Mouse (Mus musculus) layer of hippocampus, adult 9-11 months (tissue): ENCODE results near the gene Dnm3.

Source experiments
- DNase-seq: peaks from one replicate; pipeline ENCODE4 v3.0.0; 2022

Gene Dnm3

DNA sequence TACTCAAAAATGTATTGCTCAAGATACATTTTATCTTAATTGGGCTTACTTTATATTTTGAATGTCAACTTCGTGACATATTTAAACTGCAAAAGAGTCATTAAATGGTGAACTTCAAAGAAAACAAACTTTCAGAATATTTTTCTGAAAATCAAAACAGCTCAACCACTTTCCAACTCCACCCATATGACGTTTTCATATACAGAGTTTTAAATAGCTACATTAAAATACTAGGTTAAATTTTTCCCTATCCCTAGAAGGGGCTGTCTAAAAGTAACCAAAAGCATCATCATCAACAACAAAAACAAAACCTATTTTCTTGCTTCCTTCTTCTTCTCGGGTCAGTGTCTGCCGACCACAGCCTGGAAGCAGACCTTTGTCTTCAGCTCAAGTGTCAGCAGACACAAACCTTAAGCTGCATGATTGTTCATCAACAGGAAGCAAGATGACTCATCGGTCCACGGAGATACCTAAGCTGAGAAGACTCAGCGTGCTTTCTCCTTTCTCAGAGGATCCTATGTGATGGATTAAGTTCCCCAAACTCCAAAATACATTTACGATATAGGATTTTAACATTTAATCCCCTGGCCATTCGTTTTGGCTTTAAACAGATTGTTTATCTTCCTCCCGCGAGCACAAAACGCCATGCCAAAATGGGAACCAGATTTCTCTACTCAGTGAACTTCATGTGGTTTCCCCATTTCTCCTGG, 270.7 kb downstream of the Dnm3 start:
- DNase-seq, result peak; percentile 25

DNA sequence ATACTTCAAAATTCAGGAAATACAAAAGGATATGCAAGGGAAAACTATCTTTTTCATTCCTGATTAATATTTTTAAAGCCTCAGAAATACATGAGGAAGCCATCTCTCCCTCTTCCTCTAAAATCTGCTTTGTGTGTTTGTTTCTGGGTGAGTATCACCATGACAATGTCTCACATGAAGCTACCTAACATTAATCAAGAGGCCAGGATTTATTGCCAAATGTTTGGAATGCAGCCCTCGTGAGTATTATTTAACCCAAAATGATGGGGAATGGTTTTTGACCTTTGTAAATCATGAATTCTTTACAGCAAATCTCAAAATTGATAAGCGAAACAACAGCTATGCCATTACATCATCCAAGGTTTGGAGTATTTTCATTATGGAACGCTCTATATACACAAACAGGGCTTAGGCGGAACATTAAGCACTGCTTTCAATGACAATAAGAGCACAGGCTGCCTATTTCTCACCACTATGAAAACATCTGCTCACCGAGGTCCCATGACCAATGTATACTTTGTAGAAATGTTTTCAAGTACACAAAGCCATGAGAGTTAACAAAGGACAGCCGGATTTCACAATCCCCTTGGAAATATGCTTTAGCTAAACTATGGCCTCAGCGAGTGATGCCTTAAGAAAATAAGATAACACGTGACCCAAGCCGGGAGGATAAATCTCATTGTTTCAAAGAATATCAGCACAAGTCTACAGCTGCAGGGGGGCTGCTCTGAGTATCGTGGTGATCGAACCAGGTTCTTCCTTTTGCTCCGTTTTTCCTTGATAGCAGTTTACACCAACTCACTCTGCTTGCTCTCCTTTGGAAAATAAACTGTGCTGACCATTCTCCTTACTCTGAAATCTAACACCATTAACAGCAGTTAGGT, 275.1 kb downstream of the Dnm3 start:
- DNase-seq, result no peak

DNA sequence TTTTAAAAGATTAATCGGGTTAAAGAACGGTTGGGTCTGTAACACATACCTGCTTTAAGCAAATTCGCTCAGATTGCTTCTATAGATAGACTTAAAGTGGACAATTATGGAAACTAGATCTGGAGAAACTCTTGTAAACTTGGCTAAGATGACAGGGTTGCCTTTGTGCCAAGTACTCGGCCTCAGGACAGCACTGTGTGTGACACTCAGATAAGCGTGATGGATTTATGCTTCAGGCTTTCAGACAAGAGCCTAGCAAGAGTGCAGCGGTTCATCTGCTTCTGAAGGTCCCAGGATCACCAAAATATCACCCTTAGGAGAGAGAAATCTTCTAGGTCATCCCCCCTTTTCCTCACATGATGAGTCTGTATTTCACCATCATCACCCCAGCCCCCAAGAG, 277.4 kb downstream of the Dnm3 start:
- DNase-seq, result no peak

DNA sequence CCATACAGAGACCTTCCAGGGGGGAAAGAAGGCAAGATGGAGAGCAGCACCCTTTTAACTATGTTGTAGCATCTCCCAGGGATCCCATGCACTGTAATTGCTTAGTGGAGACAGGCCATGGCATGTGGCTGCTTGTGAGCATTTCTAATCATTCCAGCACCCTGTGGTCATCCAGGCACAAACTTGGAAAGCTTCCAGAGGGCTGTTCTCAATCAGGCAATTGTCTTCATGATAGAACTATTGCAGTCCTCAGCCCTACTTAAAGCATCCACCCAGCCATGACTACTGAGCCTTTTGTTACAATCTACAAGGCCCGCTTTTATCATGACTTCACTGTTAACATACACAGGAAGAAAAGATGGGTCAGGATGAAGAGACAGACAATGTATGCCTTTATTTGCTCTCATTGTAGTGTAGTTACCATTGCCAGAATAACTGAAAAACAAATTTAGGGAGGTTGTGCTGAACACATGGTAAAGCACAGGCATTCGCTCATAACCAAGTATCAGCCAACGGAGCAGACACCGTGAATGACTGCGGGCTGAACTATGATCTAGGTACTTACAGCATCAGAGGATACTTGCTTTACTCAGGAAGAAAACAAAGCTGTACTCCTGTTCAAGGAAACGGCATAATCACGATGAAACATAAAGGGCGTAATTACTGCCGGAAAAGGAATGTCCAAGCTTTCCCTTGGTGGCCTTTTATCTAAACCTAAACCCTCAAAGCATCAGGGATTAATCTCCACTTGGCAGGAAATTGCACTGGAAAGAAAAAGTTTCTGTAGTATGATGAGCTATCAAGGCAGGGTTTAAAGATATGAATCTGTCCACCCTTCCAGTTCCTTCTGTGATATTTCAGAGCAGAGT, 280.8 kb downstream of the Dnm3 start:
- DNase-seq, result peak; percentile 73

DNA sequence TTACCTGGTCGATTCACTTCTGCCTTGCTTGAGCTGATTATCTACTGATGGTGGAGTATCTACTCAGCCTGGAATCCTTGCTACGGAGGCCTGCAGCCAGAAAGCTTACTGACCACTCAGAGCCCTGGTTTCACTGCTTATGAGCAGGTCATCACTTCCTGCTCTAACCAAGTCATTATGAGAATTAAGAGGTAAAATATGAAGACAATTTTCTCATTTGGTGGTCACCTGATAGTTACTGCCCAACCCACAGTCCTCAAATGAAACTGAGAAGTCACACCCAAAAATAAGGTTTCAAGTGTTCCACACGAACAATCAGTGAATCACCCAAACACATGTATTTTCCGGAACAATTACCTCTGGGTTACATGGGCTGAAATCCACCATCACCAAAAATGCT, 289.1 kb downstream of the Dnm3 start:
- no peak for DNase-seq

DNA sequence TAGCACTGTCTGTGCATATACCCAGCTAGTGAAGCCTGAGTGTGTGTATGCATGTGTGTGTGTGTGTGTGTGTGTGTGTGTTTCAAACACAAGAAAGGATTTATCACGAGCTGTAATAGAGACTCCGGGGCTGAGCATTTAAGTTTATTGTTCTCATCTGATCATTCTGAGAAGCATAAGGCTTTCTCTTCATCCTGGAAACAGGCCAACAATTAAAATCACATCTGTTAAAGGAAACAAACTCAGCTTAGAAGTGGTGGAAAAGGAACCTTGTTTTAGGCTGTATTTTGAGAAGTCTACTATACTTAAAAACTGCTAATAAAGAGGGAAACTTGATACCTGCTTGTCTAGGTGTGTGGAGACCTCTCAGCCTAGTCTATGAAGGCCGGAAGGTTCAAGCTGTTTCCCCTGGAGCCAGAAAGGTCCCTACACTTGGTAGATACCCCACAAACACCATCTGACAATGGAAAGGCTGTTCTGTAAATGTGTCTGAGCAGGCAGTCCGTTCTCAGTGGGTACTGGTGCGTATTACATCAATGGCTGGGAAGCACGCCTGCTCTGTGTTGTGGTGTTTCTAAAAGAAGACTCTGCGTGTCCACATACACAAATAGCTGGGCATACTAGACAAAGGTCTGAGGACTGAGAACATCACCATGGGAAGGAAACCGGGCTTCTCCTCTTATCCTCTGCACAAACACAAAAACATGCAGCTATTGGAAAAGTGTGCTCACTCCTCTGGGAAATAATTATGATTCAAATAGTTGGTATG, 290.3 kb downstream of the Dnm3 start:
- peak; percentile 52 for DNase-seq

DNA sequence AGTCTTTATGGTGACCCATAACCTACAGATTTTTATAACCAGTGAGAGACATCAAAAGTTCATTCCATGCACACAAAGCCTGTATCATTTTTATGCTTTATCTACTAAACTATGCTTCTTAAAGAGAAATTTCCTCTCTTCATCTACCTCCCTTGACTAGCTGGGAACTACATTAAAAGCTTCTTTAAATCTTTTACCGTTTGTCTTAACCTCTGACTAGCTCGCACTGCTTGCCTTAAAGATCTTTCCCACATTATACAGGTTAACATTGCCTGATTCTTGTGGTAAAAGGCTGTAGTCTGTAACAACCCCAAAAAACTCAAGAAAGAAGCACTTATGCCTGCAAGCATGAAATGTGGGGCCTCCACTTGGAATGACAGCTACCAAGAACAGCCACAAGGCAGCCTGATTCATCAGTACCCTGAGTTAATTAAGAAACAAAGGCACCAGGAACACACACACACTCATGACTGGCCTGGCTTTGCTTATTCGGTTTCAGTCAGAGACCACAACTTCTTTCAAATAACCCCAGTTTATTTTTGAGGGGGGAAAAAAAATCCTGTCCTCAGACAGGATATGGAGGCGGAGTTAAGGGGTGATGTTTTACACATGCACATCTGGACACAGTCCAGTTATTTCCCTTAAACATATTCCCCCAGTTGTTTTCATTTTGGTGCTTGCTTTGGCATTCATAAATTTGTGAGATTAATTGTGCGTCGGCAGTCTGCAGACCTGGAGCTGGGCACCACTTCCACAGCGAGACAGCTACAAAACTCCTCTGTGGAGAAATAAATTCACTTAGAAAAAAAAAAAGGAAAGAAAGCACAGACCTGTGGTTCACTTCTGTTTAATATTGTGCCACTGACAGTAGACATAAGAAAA, 291.1 kb downstream of the Dnm3 start:
- DNase-seq, result peak; percentile 30

DNA sequence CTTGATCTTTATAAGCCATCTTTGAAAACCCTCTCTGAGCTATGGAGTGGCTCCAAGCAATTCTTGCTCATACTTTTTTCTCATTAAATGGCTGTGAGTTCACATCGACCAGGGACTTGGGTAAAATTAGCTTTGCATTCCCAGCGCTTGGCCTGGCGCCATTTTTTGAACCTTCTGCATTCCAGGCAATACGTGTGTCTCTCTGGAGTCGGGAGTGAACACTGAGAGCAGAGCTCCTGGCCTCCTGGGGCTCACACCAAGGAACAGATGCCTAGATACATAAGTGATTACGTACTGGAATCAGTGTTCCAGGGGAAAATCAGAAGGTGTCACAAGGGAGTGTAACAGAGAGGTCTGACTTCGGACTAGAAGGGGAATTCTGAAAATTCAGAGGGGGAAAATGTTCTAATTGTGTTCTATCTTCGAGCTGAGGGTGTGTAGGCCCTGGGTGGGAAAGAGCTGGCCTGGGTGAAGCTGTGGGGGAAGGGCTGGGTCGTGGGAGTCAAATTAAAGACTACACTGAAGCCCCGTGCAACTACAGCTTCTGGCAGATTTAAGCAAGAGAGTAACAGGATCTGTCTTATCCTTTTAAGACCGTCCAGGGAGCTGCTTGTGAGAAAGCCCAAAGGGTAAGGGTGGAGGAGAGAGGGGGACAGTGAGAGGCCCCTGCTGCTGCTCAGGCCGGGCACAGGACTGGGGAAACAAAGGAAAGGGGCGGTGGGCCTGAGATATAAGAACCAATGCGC, 293.7 kb downstream of the Dnm3 start:
- DNase-seq, result no peak

DNA sequence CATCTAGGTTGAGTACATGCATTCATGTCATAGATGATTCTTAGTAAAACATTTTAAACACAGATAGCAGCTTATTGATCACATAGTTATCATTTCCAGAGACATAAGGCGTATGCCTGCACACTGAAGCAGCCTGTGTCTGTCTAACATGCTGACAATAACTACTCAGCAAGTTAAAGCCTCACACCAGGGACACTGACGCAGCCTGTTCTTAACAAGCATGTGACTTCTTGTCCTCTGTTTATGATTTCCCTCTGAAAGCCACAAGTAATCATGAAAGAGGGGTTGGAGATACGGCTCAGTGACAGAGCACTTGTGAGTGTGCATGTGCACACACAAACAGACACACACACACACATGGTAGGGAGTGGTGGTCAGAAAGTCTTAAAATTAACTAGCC, 294.4 kb downstream of the Dnm3 start:
- no peak for DNase-seq

DNA sequence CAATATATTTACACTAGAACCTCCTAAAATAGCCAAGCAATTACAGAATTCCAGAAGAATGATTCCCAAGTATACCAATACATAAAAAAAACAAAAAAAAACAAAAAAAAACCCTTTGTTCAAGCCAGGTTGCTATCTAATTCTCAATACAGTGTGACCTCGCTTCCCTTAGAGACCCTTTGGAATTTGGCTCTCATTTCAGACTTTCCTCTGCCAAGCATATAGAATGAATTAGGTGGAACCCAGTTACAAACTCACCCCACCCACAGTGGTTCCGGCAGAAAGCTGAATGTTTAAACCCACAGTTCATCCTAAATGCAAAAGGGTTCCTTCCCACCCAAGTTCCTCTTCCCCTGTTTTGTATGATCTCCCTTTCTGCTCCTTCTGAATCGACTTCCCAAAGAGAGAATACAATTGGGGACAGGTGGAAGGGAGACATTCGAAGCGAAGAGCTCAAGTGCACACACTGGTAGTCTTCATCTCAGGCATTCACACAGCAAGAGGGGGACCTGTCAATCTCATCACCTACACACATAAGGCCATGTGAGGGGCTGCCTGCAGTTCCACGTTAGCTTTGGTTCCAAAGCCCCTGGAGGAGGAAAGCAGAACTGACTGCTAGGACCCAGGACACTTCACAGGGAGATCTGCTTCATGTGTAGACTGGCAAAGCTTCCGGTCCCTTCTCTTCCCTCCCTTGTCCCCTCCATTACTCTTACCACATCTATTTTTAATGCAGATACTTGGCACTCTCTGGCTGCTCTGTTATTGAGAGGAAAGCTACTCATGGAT, 296.5 kb downstream of the Dnm3 start:
- DNase-seq, result no peak

DNA sequence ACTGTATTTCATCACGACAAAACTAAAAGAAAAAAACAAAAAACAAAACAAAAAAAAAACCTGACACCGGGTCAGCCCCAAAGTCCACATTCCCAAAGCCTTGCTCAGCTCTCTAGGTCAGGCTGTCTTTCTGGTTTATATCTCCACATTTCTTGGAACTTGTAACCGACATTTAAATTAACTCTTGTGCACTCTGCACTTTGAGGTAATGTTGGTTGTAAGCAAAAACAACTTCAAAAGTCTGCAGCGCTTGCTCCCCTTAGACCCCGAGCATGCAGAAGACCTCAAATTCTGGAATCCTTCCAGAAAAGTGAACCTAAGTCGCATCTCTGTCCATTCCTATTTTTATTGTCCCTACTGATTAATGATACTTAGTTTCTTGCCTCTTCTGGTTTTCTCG, 297.4 kb downstream of the Dnm3 start:
- no peak for DNase-seq

DNA sequence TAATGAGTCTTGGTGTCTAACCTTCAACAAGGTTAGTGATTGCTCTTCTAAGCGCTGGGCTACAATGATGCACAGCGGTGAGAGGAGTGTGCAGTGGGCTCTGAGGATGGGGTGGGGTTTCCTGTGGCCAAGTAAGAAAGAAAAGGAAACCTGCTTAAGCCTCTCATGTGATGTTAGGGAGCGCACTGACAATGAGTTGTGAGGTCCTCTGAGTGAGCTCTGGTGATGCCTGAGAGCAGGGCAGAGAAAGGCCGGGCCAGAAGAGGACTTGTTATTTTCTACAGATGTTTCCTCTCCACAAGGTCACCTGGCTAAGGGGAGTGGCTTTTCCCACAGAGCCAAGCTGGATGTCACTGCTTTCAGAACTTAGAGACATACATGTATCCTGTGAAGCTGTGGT, 298.4 kb downstream of the Dnm3 start:
- no peak for DNase-seq

DNA sequence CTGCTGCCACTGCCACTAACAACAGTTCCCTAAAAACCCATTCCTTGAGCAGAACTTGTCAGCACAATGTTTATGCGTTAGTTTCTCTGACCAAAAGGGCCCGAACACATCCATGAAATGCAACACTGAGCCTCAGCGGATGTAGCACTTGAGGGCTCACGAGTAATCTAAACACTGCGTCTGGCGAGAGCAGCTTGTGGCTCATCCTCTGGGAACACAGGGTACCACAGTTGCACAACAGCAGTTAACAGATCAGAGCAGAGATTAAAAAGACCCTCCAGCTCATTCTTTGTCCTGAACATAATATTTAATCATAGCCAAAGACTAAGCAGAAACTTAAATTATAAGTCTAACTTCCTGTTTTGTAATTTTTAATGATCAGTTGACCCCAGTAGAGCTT, 305.0 kb downstream of the Dnm3 start:
- no peak for DNase-seq

DNA sequence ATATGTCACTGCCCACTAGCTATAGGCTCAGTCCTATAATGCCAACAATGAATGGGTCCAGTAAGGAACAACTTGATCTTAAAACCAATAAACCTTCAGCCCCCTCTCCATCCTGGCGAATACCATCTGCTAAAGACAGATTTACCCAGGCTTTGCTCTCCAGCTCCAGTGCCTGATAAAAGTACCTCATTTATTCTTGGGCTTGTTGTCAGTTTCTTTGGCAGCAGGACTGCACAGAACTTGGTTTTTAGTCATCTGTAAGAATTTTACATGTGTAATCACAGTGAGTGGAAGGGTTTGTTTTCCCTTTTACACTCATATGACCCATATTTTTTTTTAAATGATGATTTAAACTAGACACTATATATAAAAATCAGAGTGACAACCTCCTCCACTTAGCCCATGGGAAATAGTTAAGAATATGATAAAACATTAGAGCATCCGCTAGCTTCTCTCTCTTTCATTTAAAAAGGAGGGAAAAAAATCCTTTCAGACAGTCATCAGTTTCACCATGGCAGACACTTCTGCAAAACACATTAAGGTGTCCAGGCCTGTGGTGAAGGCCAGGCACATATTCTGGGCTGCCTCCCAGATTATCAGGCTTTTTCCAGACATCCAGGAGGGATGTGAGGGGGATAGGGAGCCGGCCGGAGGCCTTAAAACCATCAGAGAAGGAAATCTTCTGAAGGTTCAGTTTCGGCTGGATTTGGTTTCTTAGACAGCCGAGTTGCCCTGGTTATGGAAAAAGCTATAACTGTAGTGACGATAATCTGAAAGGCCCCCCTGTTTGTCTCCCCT, 313.9 kb downstream of the Dnm3 start:
- no peak for DNase-seq

DNA sequence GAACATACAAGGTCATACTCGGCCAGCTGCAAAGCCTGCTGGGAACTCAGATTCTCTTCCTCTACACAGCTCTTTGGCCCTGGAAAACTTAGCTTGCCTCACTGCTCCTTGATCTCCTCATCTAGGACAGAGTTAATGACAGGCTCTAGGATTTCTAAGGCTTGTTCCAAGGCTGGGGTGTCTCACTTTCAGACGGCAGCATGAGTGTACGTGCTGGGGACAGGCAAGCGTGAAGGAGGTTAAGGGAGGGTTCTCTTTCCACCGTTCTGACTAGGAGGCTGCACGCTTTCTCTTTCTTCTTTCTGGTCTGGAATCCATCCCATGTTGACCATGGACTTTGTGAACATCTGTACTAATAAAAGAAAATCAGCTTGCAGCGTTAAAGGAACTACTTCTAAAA, 315.2 kb downstream of the Dnm3 start:
- no peak for DNase-seq

DNA sequence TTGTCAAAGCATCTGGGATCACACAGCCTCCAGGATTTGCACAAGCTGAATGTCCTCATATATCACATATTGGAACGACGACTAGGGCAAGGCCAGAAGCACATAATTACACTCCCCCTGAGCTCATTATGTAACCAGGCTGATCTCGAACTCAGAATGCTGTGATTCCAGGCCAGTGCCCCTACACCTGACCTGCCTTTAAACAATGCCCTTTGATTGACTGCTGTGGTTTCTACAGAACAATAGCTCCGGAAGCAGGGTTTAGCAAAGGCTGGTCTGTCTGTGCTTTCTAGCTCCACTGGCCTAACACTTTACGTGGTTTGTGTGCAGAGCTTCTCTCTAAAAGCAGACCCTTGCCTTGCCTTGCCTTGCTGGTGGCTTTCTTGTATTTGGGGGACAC, 315.6 kb downstream of the Dnm3 start:
- DNase-seq, result no peak

DNA sequence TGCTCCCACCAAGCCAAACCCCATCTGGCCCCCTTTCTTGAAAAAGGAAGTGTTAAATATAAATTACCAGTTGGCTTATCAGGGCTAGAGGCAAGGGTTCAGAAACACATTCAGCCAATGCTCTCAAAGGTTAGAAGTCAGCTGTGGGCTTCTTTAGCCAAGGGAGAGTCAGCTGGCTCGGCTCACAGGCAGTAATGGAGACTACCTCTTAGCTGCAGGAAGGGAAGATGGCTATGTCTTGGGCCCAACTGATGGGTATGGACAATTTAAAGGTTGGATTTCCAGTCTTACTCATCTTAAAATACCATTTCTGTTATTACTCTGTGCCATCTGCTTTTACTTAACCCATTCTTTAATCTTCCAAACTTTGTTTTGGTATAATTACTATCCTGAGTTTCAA, 317.1 kb downstream of the Dnm3 start:
- no peak for DNase-seq

DNA sequence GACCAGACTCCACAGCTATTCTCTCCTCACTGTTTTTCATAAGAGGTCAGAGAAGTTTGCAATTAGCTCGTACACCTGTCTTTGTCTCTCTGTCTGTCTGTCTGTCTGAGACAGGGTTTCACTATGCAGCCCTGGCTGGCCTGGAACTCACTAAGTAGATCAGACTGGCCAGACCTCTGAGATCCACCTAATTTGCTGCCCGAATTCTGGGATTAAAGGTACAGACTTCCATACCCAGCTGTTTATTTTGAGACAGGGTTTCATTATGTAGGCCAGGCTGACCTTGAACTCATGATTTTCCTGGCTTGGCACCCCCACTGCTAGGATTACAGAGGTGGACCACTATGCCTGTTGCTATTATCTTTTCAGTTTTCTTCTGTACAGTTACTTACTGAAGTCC, 319.3 kb downstream of the Dnm3 start:
- no peak for DNase-seq

DNA sequence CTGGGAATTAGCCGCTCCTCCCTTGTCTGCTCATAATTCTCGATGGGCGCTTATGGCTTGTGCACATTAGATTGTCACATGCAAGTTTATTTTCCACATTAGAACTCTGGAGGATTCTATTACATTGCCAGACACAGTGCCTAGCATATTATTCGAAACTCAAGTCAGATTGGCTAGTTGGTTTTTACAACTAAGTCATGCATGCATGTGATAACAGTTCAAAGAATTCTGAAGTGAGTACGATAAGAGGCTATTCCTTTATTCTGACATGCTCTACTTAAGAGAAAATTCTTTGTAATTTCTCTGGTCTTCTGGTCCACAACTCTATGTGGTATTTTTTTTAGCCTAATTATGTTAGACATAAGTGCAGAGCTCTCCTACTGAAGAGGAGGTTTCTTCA, 320.2 kb downstream of the Dnm3 start:
- DNase-seq, result no peak
